Mouse (Mus musculus): ENCODE measurements at regions not wholly inside any gene's neighbourhood (a gene's known extent, or its start where the extent isn't known, plus 50 kb on each side); places are given as distances from the start of the nearest gene placed in this dataset.

DNA sequence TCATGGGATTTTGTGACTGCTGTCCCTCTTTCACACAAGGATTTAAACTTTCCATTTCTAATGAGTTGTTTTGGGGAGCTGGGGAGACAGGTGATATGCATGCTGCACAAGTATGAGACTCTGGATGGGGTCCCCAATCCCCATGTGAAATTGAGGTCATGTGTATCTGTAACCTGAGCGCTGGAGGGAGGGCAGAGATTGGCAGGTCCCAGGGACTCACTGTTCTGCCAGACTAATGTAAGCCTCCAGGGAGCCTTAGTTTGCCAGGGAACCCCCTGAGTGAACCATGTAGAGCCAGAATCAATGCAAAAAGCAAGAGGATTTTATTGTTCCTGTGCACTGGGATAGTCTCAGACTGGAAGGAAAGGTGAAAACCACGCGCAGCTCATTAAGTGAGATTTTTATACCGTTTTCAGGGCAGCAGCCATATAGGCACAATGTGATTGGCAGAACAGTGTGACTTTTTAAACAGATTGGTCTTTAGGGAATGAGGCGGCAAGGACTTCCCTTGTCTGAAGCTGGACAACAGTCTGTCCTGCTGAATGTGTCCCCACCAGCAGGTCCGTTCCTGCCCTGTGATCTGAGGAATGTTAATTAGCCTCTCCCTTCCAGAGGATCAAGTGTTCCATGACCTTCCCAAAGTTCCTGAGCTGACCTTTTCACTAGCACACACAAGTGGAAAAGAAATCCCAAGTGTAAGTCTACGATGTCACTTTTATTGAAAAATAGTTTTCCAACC lies 59.9 kb upstream of the Oxgr1 start:
- Histone ChIP-seq H3K4me1 (ENCODE audit: insufficient read depth, low read depth, low read length) (no peaks in the 10 kb centered on the region), H3K4me3 (ENCODE audit: low read depth, low read length) (no peak overlapping the region), H3K9ac (replicated peaks; ENCODE audit: low read depth) (no peak overlapping the region), H3K36me3 (ENCODE audit: insufficient read depth, low read length) (no peaks in the 10 kb centered on the region), H3K27ac (ENCODE audit: low read length) (no peak overlapping the region), H3K9me3 (ENCODE audit: low read length) (no peaks in the 10 kb centered on the region), H3K27me3 (replicated peaks; ENCODE audit: insufficient read depth, low read length) (no peaks in the 10 kb centered on the region), H3K4me2 (replicated peaks; ENCODE audit: low read depth, low read length) (no peak overlapping the region)
- TF ChIP-seq CTCF (IDR thresholded peaks at IDR 0.05) = no peak
- TF ChIP-seq EP300 (IDR thresholded peaks at IDR 0.05) = no peak
- WGBS = 69% methylated on average over 7 of the region's 7 CpGs
- DNase-seq (ENCODE audit: low spot score) (no peak), ATAC-seq (no peak)

DNA sequence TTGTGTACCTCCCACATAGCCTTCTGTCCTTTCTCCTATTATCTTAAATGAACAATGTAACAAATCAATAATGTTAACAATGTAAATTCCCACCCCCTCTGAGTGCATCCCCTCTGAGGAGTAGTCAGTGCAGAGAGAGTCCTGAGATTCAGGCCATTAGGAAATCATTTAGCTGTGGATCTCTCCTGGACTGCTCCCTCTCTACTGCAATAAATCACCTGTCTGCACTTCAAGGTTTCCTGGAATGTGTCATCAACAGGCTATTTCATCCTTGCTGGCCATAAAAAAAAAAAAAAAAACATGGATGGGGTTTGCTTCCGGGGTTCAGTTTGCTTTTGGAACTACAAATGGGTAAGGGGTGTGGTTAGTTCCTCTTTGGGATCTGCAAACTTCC lies 60.5 kb upstream of the Oxgr1 start:
- Histone ChIP-seq H3K9ac (replicated peaks; ENCODE audit: low read depth) (no peak overlapping the region), H3K27me3 (replicated peaks; ENCODE audit: insufficient read depth, low read length) (no peaks in the 10 kb centered on the region), H3K36me3 (ENCODE audit: insufficient read depth, low read length) (no peaks in the 10 kb centered on the region), H3K4me1 (ENCODE audit: insufficient read depth, low read depth, low read length) (no peaks in the 10 kb centered on the region), H3K4me3 (ENCODE audit: low read depth, low read length) (no peak overlapping the region), H3K4me2 (replicated peaks; ENCODE audit: low read depth, low read length) (no peak overlapping the region), H3K9me3 (ENCODE audit: low read length) (no peaks in the 10 kb centered on the region), H3K27ac (ENCODE audit: low read length) (no peak overlapping the region)
- TF ChIP-seq EP300 (IDR thresholded peaks at IDR 0.05) (no peak), CTCF (IDR thresholded peaks at IDR 0.05) (no peak)
- ATAC-seq (no peak), DNase-seq (ENCODE audit: low spot score) (no peak)
- 13% methylated on average over 1 of the region's 1 CpGs for WGBS

DNA sequence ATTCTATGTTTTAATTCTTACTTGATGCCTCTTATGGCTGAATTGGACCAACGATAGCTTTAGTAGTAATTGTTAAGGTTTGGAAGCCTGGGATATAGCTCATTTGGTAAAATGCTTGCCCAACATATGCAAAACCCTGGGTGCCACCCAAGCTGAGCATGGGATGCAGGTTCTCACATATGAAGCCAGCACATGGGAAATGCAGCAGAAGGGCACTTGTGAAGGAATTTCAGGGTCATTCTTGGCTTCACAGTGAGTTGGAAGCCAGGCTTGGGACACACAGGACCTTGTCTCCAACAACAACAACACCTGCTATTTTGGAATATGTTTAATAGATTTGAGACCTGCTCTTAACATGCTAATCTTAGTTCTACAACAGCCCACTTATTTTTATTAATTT lies 67.6 kb upstream of the Oxgr1 start:
- Histone ChIP-seq H3K36me3 (ENCODE audit: insufficient read depth, low read length) (no peaks in the 10 kb centered on the region), H3K9ac (replicated peaks; ENCODE audit: low read depth) (no peak overlapping the region), H3K4me3 (ENCODE audit: low read depth, low read length) (no peak overlapping the region), H3K9me3 (ENCODE audit: low read length) (no peaks in the 10 kb centered on the region), H3K4me2 (replicated peaks; ENCODE audit: low read depth, low read length) (no peak overlapping the region), H3K27me3 (replicated peaks; ENCODE audit: insufficient read depth, low read length) (no peaks in the 10 kb centered on the region), H3K27ac (ENCODE audit: low read length) (no peak overlapping the region), H3K4me1 (ENCODE audit: insufficient read depth, low read depth, low read length) (no peaks in the 10 kb centered on the region)
- no peak for ATAC-seq
- WGBS = 84% methylated on average over 1 of the region's 1 CpGs
- TF ChIP-seq CTCF (IDR thresholded peaks at IDR 0.05) (no peak), EP300 (IDR thresholded peaks at IDR 0.05) (no peak)
- DNase-seq (ENCODE audit: low spot score) = no peak

DNA sequence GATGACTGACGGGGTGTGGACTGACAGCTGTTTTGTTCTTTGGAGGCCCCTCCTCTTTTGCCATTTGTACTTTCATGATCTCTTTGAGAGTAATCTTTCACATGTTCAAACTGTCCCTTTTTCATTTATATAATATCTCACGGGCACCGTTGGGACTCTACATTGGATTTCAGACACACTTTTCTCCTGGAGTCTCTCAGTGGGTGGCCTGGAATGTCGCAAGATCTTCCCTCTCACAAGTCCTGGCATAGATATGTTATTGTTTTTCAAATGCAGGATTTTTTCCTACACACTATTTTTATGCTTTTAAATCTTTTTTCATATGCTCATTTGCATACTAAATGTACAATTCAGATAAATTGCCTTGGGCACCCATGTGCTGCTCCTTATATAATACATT lies 71.1 kb upstream of the Oxgr1 start:
- ATAC-seq (no peak), DNase-seq (ENCODE audit: low spot score) (no peak)
- TF ChIP-seq EP300 (IDR thresholded peaks at IDR 0.05) (no peak), CTCF (IDR thresholded peaks at IDR 0.05) (no peak)
- H3K4me2 ChIP-seq (replicated peaks; ENCODE audit: low read depth, low read length) = no peak overlapping the region
- no peaks in the 10 kb centered on the region for H3K4me1 ChIP-seq (ENCODE audit: insufficient read depth, low read depth, low read length)
- 60% methylated on average over 4 of the region's 4 CpGs for WGBS
- no peaks in the 10 kb centered on the region for H3K9me3 ChIP-seq (ENCODE audit: low read length)
- H3K27me3 ChIP-seq (replicated peaks; ENCODE audit: insufficient read depth, low read length) = no peaks in the 10 kb centered on the region
- no peak overlapping the region for H3K27ac ChIP-seq (ENCODE audit: low read length)
- no peak overlapping the region for H3K4me3 ChIP-seq (ENCODE audit: low read depth, low read length)
- no peaks in the 10 kb centered on the region for H3K36me3 ChIP-seq (ENCODE audit: insufficient read depth, low read length)
- H3K9ac ChIP-seq (replicated peaks; ENCODE audit: low read depth) = no peak overlapping the region

DNA sequence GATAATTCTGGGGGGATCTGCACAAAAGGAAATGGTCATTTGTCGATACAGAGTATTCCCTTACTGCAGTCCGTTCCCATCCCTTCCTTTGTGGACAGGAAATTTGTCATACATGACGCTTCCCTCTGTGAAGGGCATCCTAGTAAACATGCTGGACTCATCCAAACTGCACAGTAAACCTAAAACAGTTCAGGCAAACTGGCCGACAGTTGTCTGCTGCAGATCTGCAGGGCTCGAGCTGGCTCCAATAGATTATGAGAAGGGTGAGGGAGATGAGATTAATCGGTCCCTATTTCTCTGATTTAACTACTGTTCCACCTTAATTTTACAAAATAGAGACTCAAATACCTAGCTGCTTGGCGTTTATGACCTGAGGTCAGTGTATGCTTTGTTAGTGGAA lies 76.3 kb upstream of the Oxgr1 start:
- DNase-seq (ENCODE audit: low spot score) (no peak), ATAC-seq (no peak)
- Histone ChIP-seq H3K9ac (replicated peaks; ENCODE audit: low read depth) (no peak overlapping the region), H3K9me3 (ENCODE audit: low read length) (no peaks in the 10 kb centered on the region), H3K27ac (ENCODE audit: low read length) (no peak overlapping the region), H3K27me3 (replicated peaks; ENCODE audit: insufficient read depth, low read length) (no peaks in the 10 kb centered on the region), H3K4me3 (ENCODE audit: low read depth, low read length) (no peak overlapping the region), H3K36me3 (ENCODE audit: insufficient read depth, low read length) (no peaks in the 10 kb centered on the region), H3K4me2 (replicated peaks; ENCODE audit: low read depth, low read length) (no peak overlapping the region), H3K4me1 (ENCODE audit: insufficient read depth, low read depth, low read length) (no peaks in the 10 kb centered on the region)
- 70% methylated on average over 7 of the region's 7 CpGs for WGBS
- no peak for TF ChIP-seq CTCF (IDR thresholded peaks at IDR 0.05)
- no peak for TF ChIP-seq EP300 (IDR thresholded peaks at IDR 0.05)

DNA sequence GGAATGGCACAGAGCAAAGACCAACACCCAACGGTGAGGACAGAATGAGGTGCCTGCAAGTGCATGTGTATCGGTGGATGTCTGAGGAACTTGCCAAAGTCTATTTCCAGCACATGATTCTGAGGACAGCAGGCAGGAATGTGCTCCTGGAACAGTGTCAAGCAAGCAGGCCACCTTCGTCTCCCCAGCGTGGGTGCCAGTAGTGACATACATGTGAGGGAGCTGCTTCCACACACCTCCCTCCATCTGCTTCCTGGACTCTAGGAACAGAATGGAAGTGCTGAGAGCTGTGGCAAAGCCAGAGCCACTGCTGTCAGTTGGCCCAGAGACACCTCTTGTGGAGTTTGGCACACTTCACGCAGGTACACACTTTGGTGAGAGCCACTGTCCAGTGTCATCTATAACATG lies 76.9 kb upstream of the Oxgr1 start:
- no peaks in the 10 kb centered on the region for H3K36me3 ChIP-seq (ENCODE audit: insufficient read depth, low read length)
- ATAC-seq = no peak
- DNase-seq (ENCODE audit: low spot score) = no peak
- no peaks in the 10 kb centered on the region for H3K9me3 ChIP-seq (ENCODE audit: low read length)
- WGBS = 72% methylated on average over 5 of the region's 5 CpGs
- no peak overlapping the region for H3K27ac ChIP-seq (ENCODE audit: low read length)
- H3K4me2 ChIP-seq (replicated peaks; ENCODE audit: low read depth, low read length) = no peak overlapping the region
- no peaks in the 10 kb centered on the region for H3K4me1 ChIP-seq (ENCODE audit: insufficient read depth, low read depth, low read length)
- no peak overlapping the region for H3K4me3 ChIP-seq (ENCODE audit: low read depth, low read length)
- H3K27me3 ChIP-seq (replicated peaks; ENCODE audit: insufficient read depth, low read length) = no peaks in the 10 kb centered on the region
- no peak for TF ChIP-seq EP300 (IDR thresholded peaks at IDR 0.05)
- TF ChIP-seq CTCF (IDR thresholded peaks at IDR 0.05) = no peak
- H3K9ac ChIP-seq (replicated peaks; ENCODE audit: low read depth) = no peak overlapping the region

DNA sequence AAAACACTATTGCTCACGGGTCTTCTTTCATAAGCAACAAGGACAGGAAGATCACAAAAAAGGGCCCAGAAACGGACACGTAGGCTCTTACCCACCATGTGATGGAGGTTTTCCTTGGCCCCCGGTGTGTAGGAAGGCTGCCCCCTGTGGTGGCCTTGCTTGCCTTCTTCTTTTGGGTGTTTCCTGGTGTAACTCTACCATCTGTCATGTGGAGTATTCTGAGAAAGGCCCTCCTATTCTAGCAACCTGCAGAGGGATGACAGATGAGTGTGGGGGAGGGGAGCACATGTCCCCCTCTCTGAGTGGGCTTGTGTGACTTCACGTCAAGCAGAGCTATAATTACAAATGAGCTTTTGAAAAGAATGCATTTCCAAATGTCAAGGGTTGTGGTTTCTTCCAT lies 77.3 kb upstream of the Oxgr1 start:
- no peaks in the 10 kb centered on the region for H3K36me3 ChIP-seq (ENCODE audit: insufficient read depth, low read length)
- WGBS = 79% methylated on average over 5 of the region's 5 CpGs
- H3K27ac ChIP-seq (ENCODE audit: low read length) = no peak overlapping the region
- ATAC-seq (no peak), DNase-seq (ENCODE audit: low spot score) (no peak)
- H3K9ac ChIP-seq (replicated peaks; ENCODE audit: low read depth) = no peak overlapping the region
- H3K9me3 ChIP-seq (ENCODE audit: low read length) = no peaks in the 10 kb centered on the region
- no peak overlapping the region for H3K4me2 ChIP-seq (replicated peaks; ENCODE audit: low read depth, low read length)
- H3K4me1 ChIP-seq (ENCODE audit: insufficient read depth, low read depth, low read length) = no peaks in the 10 kb centered on the region
- TF ChIP-seq EP300 (IDR thresholded peaks at IDR 0.05) (no peak), CTCF (IDR thresholded peaks at IDR 0.05) (no peak)
- no peak overlapping the region for H3K4me3 ChIP-seq (ENCODE audit: low read depth, low read length)
- H3K27me3 ChIP-seq (replicated peaks; ENCODE audit: insufficient read depth, low read length) = no peaks in the 10 kb centered on the region
